Mouse (Mus musculus) MEL (cell line): ENCODE measurements around the gene Trim63.

Source experiments
- CHD2 ChIP-seq: IDR thresholded peaks from 2 replicates; pipeline ENCODE4 v1.6.1; 2011; ENCODE audit warnings: low read length, improper control_type of control experiment
- CTCF ChIP-seq, 3 experiments: IDR thresholded peaks in 2 of 3; conservative IDR thresholded peaks in 1 of 3; 2 replicates each; pipeline ENCODE4 v1.5.1; 2011 to 2012; ENCODE audit warnings: low read length in 3 of 3, low read depth in 2 of 3, mild to moderate bottlenecking in 2 of 3, improper control_type of control experiment in 1 of 3, inconsistent platforms in 1 of 3, mixed read lengths in 1 of 3, moderate library complexity in 1 of 3; ENCODE audit not compliant: control insufficient read depth in 1 of 3, insufficient read depth in 1 of 3, poor library complexity in 1 of 3, severe bottlenecking in 1 of 3
- GABPA ChIP-seq: IDR thresholded peaks from 2 replicates; pipeline ENCODE4 v1.6.1; 2012; ENCODE audit warnings: low read depth, mild to moderate bottlenecking, inconsistent platforms, low read length, improper control_type of control experiment, moderate library complexity
- KAT2A ChIP-seq: conservative IDR thresholded peaks from 2 replicates; pipeline ENCODE4 v1.6.1; 2012; ENCODE audit warnings: low read depth, low read length, improper control_type of control experiment, inconsistent platforms
- MAFK ChIP-seq: IDR thresholded peaks from 2 replicates; pipeline ENCODE4 v1.6.1; 2011; ENCODE audit warnings: low read depth, mild to moderate bottlenecking, low read length, improper control_type of control experiment, borderline replicate concordance
- NELFE ChIP-seq: IDR thresholded peaks from 2 replicates; pipeline ENCODE4 v1.6.1; 2011; ENCODE audit warnings: low read depth, low read length, improper control_type of control experiment
- POLR2A ChIP-seq, 2 experiments: IDR thresholded peaks; 2 replicates each; pipeline ENCODE4 v1.6.1; 2011 to 2012; ENCODE audit warnings: low read length in 2 of 2, mild to moderate bottlenecking in 2 of 2, control low read depth in 1 of 2, improper control_type of control experiment in 1 of 2, low read depth in 1 of 2, moderate library complexity in 1 of 2; ENCODE audit not compliant: control insufficient read depth in 1 of 2, insufficient read depth in 1 of 2, poor library complexity in 1 of 2
- POLR2AphosphoS2 ChIP-seq: IDR thresholded peaks from 2 replicates; pipeline ENCODE4 v1.6.1; 2011; ENCODE audit warnings: low read length, improper control_type of control experiment
- TAL1 ChIP-seq: IDR thresholded peaks from 2 replicates; pipeline ENCODE4 v1.6.1; 2012; ENCODE audit warnings: mild to moderate bottlenecking, inconsistent platforms, low read length, moderate library complexity, mixed read lengths
- TBP ChIP-seq: IDR thresholded peaks from 2 replicates; pipeline ENCODE4 v1.8.0; 2011; ENCODE audit warnings: low read depth, low read length, improper control_type of control experiment
- USF2 ChIP-seq, 2 experiments: IDR thresholded peaks; 2 replicates each; pipeline ENCODE4 v1.6.1; 2011 to 2012; ENCODE audit warnings: improper control_type of control experiment in 2 of 2, low read length in 2 of 2, borderline replicate concordance in 1 of 2, inconsistent platforms in 1 of 2, low read depth in 1 of 2, mild to moderate bottlenecking in 1 of 2; ENCODE audit not compliant: insufficient read depth in 1 of 2

DNA sequence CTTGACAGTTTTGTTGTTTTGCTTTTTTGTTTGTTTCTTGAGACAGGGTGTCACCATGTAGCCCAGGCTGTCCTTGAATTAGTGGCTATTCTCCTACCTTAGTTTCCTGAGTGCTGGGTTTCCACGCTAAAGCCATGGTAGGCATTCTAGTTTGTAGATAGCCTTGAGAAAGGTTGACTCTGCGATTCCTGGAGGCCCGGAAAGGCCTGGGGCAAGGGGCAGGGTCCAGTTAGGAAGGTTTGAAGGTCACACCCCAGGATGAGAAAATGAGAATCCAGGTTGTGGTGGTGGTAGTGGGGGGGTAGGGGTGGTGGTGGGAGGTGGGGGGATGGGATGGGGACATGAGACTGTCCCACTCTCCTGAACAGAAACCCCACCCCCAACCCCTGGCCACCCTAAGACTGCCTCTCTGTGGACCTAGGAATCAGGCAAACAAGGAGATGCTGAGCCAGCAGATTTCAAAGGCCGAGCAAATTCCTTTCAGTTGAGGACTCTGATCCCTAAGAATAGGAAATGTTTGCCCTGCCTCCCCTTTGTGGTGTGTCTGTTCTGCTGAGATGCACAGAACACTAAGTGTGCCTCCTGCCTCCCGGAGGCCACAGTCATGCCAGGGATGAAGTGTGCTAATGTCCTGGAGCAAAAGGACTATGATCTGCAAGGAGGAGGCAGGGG is 12.1 kb downstream of the Trim63 start:
- TF ChIP-seq USF2 (IDR thresholded peaks at IDR 0.05; ENCODE audit: borderline replicate concordance in 1 of 2, insufficient read depth in 1 of 2, low read depth in 1 of 2, low read length in 2 of 2) (no peak), POLR2AphosphoS2 (no peak), TAL1 (no peak), NELFE (no peak), POLR2A (IDR thresholded peaks at IDR 0.05; ENCODE audit: control insufficient read depth in 1 of 2, insufficient read depth in 1 of 2, low read depth in 1 of 2, low read length in 2 of 2, poor library complexity in 1 of 2) (no peak), CTCF (IDR thresholded peaks at IDR 0.05 in 2 of 3, conservative IDR thresholded peaks at IDR 0.05 in 1 of 3; ENCODE audit: control insufficient read depth in 1 of 3, insufficient read depth in 1 of 3, low read depth in 2 of 3, low read length in 3 of 3, poor library complexity in 1 of 3, severe bottlenecking in 1 of 3) (no peak), MAFK (no peak), CHD2 (no peak), KAT2A (no peak), TBP (no peak), GABPA (no peak)
